Mouse (Mus musculus): ENCODE results near the gene 1600015I10Rik. TPM values are rescaled to one million over a fixed set of nuclear protein-coding genes. Genes with fewer than 3 reads are reported as not detected.
A peak's percentile ranks its signal among the peaks of the same experiment; 100 is the strongest.
"Not testable (repeated sequence)": the region's sequence is repeated elsewhere in the genome, so short reads cannot be mapped to it uniquely, and the experiment has no call there.

1600015I10Rik gene
- not detected for total RNA-seq (2021)

GRCm38 (mm10) chr6:48929595-48929994 is at the start of gene 1600015I10Rik:
Gene 1600015I10Rik (plus strand): TSS chr6:48929895.
- intact Hi-C loops (cut with DNase I), result no loop called here
- no peak for DNase-seq (ENCODE audit: low spot score in 2 of 2)

GRCm38 (mm10) chr6:48894203-48894602 is 35.5 kb upstream of the 1600015I10Rik start:
- intact Hi-C loops (cut with DNase I), result no loop called here
- DNase-seq (ENCODE audit: low spot score in 2 of 2), result no peak

GRCm38 (mm10) chr6:48894938-48895818 is 34.5 kb upstream of the 1600015I10Rik start:
- intact Hi-C loops (cut with DNase I), result no loop called here
- DNase-seq (ENCODE audit: low spot score in 2 of 2), result no peak

- DNase-seq (ENCODE audit: low spot score in 2 of 2), result no peak
- intact Hi-C loops (cut with DNase I), result no loop called here
Observed at GRCm38 (mm10) chr6:48895941-48896340, 33.8 kb upstream of the 1600015I10Rik start.

GRCm38 (mm10) chr6:48896956-48897355 is 32.7 kb upstream of the 1600015I10Rik start:
- no peak for DNase-seq (ENCODE audit: low spot score in 2 of 2)
- intact Hi-C loops (cut with DNase I), result no loop called here

- intact Hi-C loops (cut with DNase I); DNase-seq (ENCODE audit: low spot score in 2 of 2): not testable (repeated sequence)
Observed at GRCm38 (mm10) chr6:48901316-48901715, 28.4 kb upstream of the 1600015I10Rik start.

GRCm38 (mm10) chr6:48902511-48903406 is 26.9 kb upstream of the 1600015I10Rik start:
- DNase-seq (ENCODE audit: low spot score in 2 of 2), result no peak
- intact Hi-C loops (cut with DNase I), result no loop called here

- intact Hi-C loops (cut with DNase I), result no loop called here
- DNase-seq (ENCODE audit: low spot score in 2 of 2), result no peak
Observed at GRCm38 (mm10) chr6:48903437-48903836, 26.3 kb upstream of the 1600015I10Rik start.

- intact Hi-C loops (cut with DNase I), result no loop called here
- no peak for DNase-seq (ENCODE audit: low spot score in 2 of 2)
Observed at GRCm38 (mm10) chr6:48905606-48906005, 24.1 kb upstream of the 1600015I10Rik start.

GRCm38 (mm10) chr6:48906371-48906770 is 23.3 kb upstream of the 1600015I10Rik start:
- no peak for DNase-seq (ENCODE audit: low spot score in 2 of 2)
- intact Hi-C loops (cut with DNase I), result no loop called here

- DNase-seq (ENCODE audit: low spot score in 2 of 2), result no peak
- intact Hi-C loops (cut with DNase I), result no loop called here
Observed at GRCm38 (mm10) chr6:48909229-48909628, 20.5 kb upstream of the 1600015I10Rik start.

- intact Hi-C loops (cut with DNase I), result loop anchor here (5.0 kb wide), 1 partner anchor 95 kb away; no protein-coding TSS in a partner anchor
- no peak for DNase-seq (ENCODE audit: low spot score in 2 of 2)
Observed at GRCm38 (mm10) chr6:48912033-48912432, 17.7 kb upstream of the 1600015I10Rik start.

- no peak for DNase-seq (ENCODE audit: low spot score in 2 of 2)
- intact Hi-C loops (cut with DNase I), result loop anchor here (5.0 kb wide), 1 partner anchor 96 kb away; no protein-coding TSS in a partner anchor
Observed at GRCm38 (mm10) chr6:48913587-48913986, 16.1 kb upstream of the 1600015I10Rik start.

- intact Hi-C loops (cut with DNase I), result no loop called here
- no peak for DNase-seq (ENCODE audit: low spot score in 2 of 2)
Observed at GRCm38 (mm10) chr6:48949596-48949995, 19.9 kb downstream of the 1600015I10Rik start.

- no peak for DNase-seq (ENCODE audit: low spot score in 2 of 2)
- intact Hi-C loops (cut with DNase I), result no loop called here
Observed at GRCm38 (mm10) chr6:48950676-48951075, 21.0 kb downstream of the 1600015I10Rik start.

GRCm38 (mm10) chr6:48951630-48952029 is 21.9 kb downstream of the 1600015I10Rik start:
- DNase-seq (ENCODE audit: low spot score in 2 of 2), result no peak
- intact Hi-C loops (cut with DNase I), result no loop called here

- intact Hi-C loops (cut with DNase I), result no loop called here
- no peak for DNase-seq (ENCODE audit: low spot score in 2 of 2)
Observed at GRCm38 (mm10) chr6:48953220-48953619, 23.5 kb downstream of the 1600015I10Rik start.

GRCm38 (mm10) chr6:48954211-48954610 is 24.5 kb downstream of the 1600015I10Rik start:
- intact Hi-C loops (cut with DNase I), result loop anchor here (2.0 kb wide), 1 partner anchor 137 kb away; no protein-coding TSS in a partner anchor
- no peak for DNase-seq (ENCODE audit: low spot score in 2 of 2)

- DNase-seq (ENCODE audit: low spot score in 2 of 2), result peak; percentile 10 to 23
- intact Hi-C loops (cut with DNase I), result loop anchor here (2.0 to 5.0 kb wide), 3 partner anchors 93 to 308 kb away; partner anchors contain the start of gene Gimap8
Observed at GRCm38 (mm10) chr6:48954946-48955345, 25.3 kb downstream of the 1600015I10Rik start.

GRCm38 (mm10) chr6:48956785-48957184 is 27.1 kb downstream of the 1600015I10Rik start:
- intact Hi-C loops (cut with DNase I), result loop anchor here (5.0 kb wide), 2 partner anchors 94 to 309 kb away; partner anchors contain the start of gene Gimap8
- no peak for DNase-seq (ENCODE audit: low spot score in 2 of 2)
